Mouse (Mus musculus): Measurements from ENCODE around the gene Fgf16. TPM values are rescaled to one million over a fixed set of nuclear protein-coding genes. Genes with fewer than 3 reads are reported as not detected.

The Fgf16 gene
- polyA plus RNA-seq, 1 experiment from 2014 or later, result not detected

Other genes starting within 250 kb of the Fgf16 start
- 237 and 266 TPM in 2 replicates for gene Atrx, start 165.1 kb downstream of the Fgf16 start, polyA plus RNA-seq (2014; fragmentation: Nextera tagmentation; extraction: Ambion mirVana)
- gene Magt1, start 247.6 kb downstream of the Fgf16 start, polyA plus RNA-seq (2014; fragmentation: Nextera tagmentation; extraction: Ambion mirVana), result 17.1 and 27.3 TPM in 2 replicates